ENCODE assay signal across 28 mouse cellular contexts in genomic region chr7:49442174-49442573, GRCm38 (mm10).
DNase-seq lines count a peak whose midpoint lies in the region; ATAC-seq and TF ChIP-seq lines count a peak whose summit lies in the region.
"Had no signal": no experiment of that assay in that cellular context is flagged by ENCODE, and none has a peak within 500 bp of the region (broad histone marks: within the 10 kb centered on the region; RNA-seq: fewer than 3 reads in every experiment).

No protein-coding gene starts in this region.

- H3K4me1 ChIP-seq in forebrain, embryonic 13.5 days = 0 out of 2 replicates have a peak, but pooled peaks cover 4% of the 10 kb centered on the region
- H3K4me1 ChIP-seq in forebrain, embryonic 10.5 days = peaks cover 26% of the 10 kb centered on the region
- peaks cover 30% of the 10 kb centered on the region for H3K4me1 ChIP-seq in embryonic facial prominence, embryonic 14.5 days (ENCODE audit: control insufficient read depth, insufficient read depth, low read length)
- peaks cover 8% of the 10 kb centered on the region for H3K4me1 ChIP-seq in midbrain, embryonic 16.5 days (ENCODE audit: control insufficient read depth, insufficient read depth, low read length)

- no peaks in the 10 kb centered on the region for H3K27me3 ChIP-seq in forebrain, embryonic 13.5 days
- H3K27me3 ChIP-seq in forebrain, embryonic 10.5 days (ENCODE audit: poor library complexity, severe bottlenecking) = peaks cover 6% of the 10 kb centered on the region; the same call in 1 of the 2 replicates
- no peaks in the 10 kb centered on the region for H3K27me3 ChIP-seq in embryonic facial prominence, embryonic 14.5 days (replicated peaks; ENCODE audit: control insufficient read depth, insufficient read depth, low read length)
- no peaks in the 10 kb centered on the region for H3K27me3 ChIP-seq in midbrain, embryonic 16.5 days (ENCODE audit: control insufficient read depth, insufficient read depth, low read depth, low read length)
- H3K27me3 ChIP-seq: heart, embryonic 13.5 days; hindbrain, embryonic 15.5 days; kidney, embryonic 15.5 days; liver, embryonic 15.5 days; lung, embryonic 15.5 days; neural tube, embryonic 13.5 days had no signal

- peak; percentile 33; the same call in 1 of the 2 replicates for ATAC-seq in forebrain, embryonic 13.5 days
- no peak for ATAC-seq in embryonic facial prominence, embryonic 14.5 days (ENCODE audit: low read depth)
- 0 out of 2 replicates have a peak, but pooled peaks have one; percentile 43 for ATAC-seq in midbrain, embryonic 16.5 days
- ATAC-seq: inflammation-experienced regulatory T-cells, adult 6 months had no signal

- H3K9me3 ChIP-seq in forebrain, embryonic 13.5 days (replicated peaks) = no peaks in the 10 kb centered on the region
- H3K9me3 ChIP-seq in forebrain, embryonic 10.5 days = no peaks in the 10 kb centered on the region
- H3K9me3 ChIP-seq in embryonic facial prominence, embryonic 14.5 days (ENCODE audit: control insufficient read depth, low read length) = no peaks in the 10 kb centered on the region
- H3K9me3 ChIP-seq in midbrain, embryonic 16.5 days (replicated peaks; ENCODE audit: control insufficient read depth, low read length, poor library complexity, severe bottlenecking) = no peaks in the 10 kb centered on the region
- H3K9me3 ChIP-seq: heart, embryonic 13.5 days; hindbrain, embryonic 10.5 days; hindbrain, embryonic 15.5 days; kidney, embryonic 15.5 days; liver, embryonic 15.5 days; lung, embryonic 15.5 days; neural tube, embryonic 13.5 days had no signal

- H3K36me3 ChIP-seq in forebrain, embryonic 13.5 days (ENCODE audit: poor library complexity, severe bottlenecking) = no peaks in the 10 kb centered on the region
- H3K36me3 ChIP-seq in forebrain, embryonic 10.5 days (replicated peaks) = no peaks in the 10 kb centered on the region
- H3K36me3 ChIP-seq in embryonic facial prominence, embryonic 14.5 days (ENCODE audit: control insufficient read depth, insufficient read depth, low read length) = no peaks in the 10 kb centered on the region
- H3K36me3 ChIP-seq in midbrain, embryonic 16.5 days (ENCODE audit: control insufficient read depth, insufficient read depth, low read length) = no peaks in the 10 kb centered on the region
- H3K36me3 ChIP-seq: G1E; heart, embryonic 13.5 days; hindbrain, embryonic 10.5 days; hindbrain, embryonic 15.5 days; kidney, embryonic 15.5 days; liver, embryonic 15.5 days; lung, embryonic 15.5 days; neural tube, embryonic 13.5 days had no signal

- 65% methylated on average over 8 of the region's 8 CpGs for WGBS in forebrain, embryonic 13.5 days
- WGBS in forebrain, embryonic 10.5 days = 85% methylated on average over 8 of the region's 8 CpGs
- 24% methylated on average over 8 of the region's 8 CpGs for WGBS in embryonic facial prominence, embryonic 14.5 days
- WGBS in midbrain, embryonic 16.5 days = 47% methylated on average over 8 of the region's 8 CpGs

- DNase-seq in forebrain, embryonic 10.5 days (ENCODE audit: extremely low spot score, low spot score) = no peak
- DNase-seq in left cerebral cortex, adult 2 months (ENCODE audit: extremely low spot score in 1 of 2, low spot score in 2 of 2) = no peak
- DNase-seq in left cerebral cortex, postnatal 14 days (ENCODE audit: low spot score in 2 of 2) = no peak
- DNase-seq in embryonic facial prominence, embryonic 14.5 days (ENCODE audit: low spot score) = peak; percentile 49
- DNase-seq in urinary bladder, adult 18-20 months (ENCODE audit: low spot score in 2 of 2) = no peak
- DNase-seq in lung, adult 18-20 months = no peak
- DNase-seq: adrenal gland, adult 8-10 months; cerebellum, adult 11 months; cerebellum, adult 9-10 months; cerebellum, postnatal 36 days; gastrocnemius, adult 2 months; heart, adult 2 months; heart, postnatal 14 days; kidney, adult 11 months; kidney, postnatal 25 days; liver; thymus, postnatal 4 days had no signal

- H3K27ac ChIP-seq in forebrain, embryonic 13.5 days = no peak overlapping the region
- no peak overlapping the region for H3K27ac ChIP-seq in forebrain, embryonic 10.5 days
- peak overlapping the region; percentile 57; the same call in 1 of the 2 replicates for H3K27ac ChIP-seq in left cerebral cortex, adult 2 months
- H3K27ac ChIP-seq in embryonic facial prominence, embryonic 14.5 days (replicated peaks; ENCODE audit: low read depth, low read length) = no peak overlapping the region
- peak overlapping the region; percentile 28; the same call in 1 of the 2 replicates for H3K27ac ChIP-seq in midbrain, embryonic 16.5 days (ENCODE audit: low read length)
- H3K27ac ChIP-seq: gastrocnemius, adult 2 months; heart, adult 2 months; heart, embryonic 13.5 days; hindbrain, embryonic 10.5 days; hindbrain, embryonic 15.5 days; kidney, embryonic 15.5 days; liver, embryonic 15.5 days; lung, embryonic 15.5 days; neural tube, embryonic 13.5 days had no signal

- H3K9ac ChIP-seq in forebrain, embryonic 13.5 days = no peak overlapping the region
- H3K9ac ChIP-seq in embryonic facial prominence, embryonic 14.5 days (ENCODE audit: low read depth, low read length) = no peak overlapping the region
- H3K9ac ChIP-seq in midbrain, embryonic 16.5 days (ENCODE audit: low read depth, low read length) = no peak overlapping the region
- H3K9ac ChIP-seq: heart, embryonic 13.5 days; hindbrain, embryonic 15.5 days; kidney, embryonic 15.5 days; liver, embryonic 15.5 days; lung, embryonic 15.5 days; neural tube, embryonic 13.5 days had no signal

- TF ChIP-seq CTCF in left cerebral cortex, adult 2 months (IDR thresholded peaks at IDR 0.05) = no peak

- no peak overlapping the region for H3K4me2 ChIP-seq in forebrain, embryonic 13.5 days
- no peak overlapping the region for H3K4me2 ChIP-seq in embryonic facial prominence, embryonic 14.5 days (ENCODE audit: low read depth, low read length)
- H3K4me2 ChIP-seq in midbrain, embryonic 16.5 days (ENCODE audit: low read length) = no peak overlapping the region
- H3K4me2 ChIP-seq: heart, embryonic 13.5 days; hindbrain, embryonic 15.5 days; kidney, embryonic 15.5 days; liver, embryonic 15.5 days; lung, embryonic 15.5 days; neural tube, embryonic 13.5 days had no signal

- H3K4me3 ChIP-seq in forebrain, embryonic 13.5 days = no peak overlapping the region
- H3K4me3 ChIP-seq in forebrain, embryonic 10.5 days = no peak overlapping the region
- no peak overlapping the region for H3K4me3 ChIP-seq in left cerebral cortex, adult 2 months
- no peak overlapping the region for H3K4me3 ChIP-seq in embryonic facial prominence, embryonic 14.5 days (ENCODE audit: low read depth, low read length)
- no peak overlapping the region for H3K4me3 ChIP-seq in midbrain, embryonic 16.5 days (ENCODE audit: low read depth, low read length)
- H3K4me3 ChIP-seq: gastrocnemius, adult 2 months; heart, adult 2 months; heart, embryonic 13.5 days; hindbrain, embryonic 10.5 days; hindbrain, embryonic 15.5 days; kidney, embryonic 15.5 days; liver, embryonic 15.5 days; lung, embryonic 15.5 days; neural tube, embryonic 13.5 days had no signal

- intact Hi-C loops in left cerebral cortex, adult 2 months (cut with DNase I) = no loop called here
- intact Hi-C loops in left cerebral cortex, postnatal 14 days (cut with DNase I) = no loop called here

Comparison
In these comparisons a context has a peak if more than half of its experiments do, and no peak if none do; other contexts are left out.
1. H3K27ac ChIP-seq: peak in left cerebral cortex, adult 2 months (single experiment) and midbrain, embryonic 16.5 days (single experiment); none in forebrain, embryonic 13.5 days (single experiment), forebrain, embryonic 10.5 days (single experiment) and embryonic facial prominence, embryonic 14.5 days (single experiment).